Mouse (Mus musculus): ENCODE data around the gene Zfp39. TPM values are rescaled to one million over a fixed set of nuclear protein-coding genes. Genes with fewer than 3 reads are reported as not detected.

The Zfp39 gene
- 7.5 and 8.2 TPM in 2 replicates for polyA plus RNA-seq (2014; fragmentation: Nextera tagmentation; extraction: Ambion mirVana)

DNA sequence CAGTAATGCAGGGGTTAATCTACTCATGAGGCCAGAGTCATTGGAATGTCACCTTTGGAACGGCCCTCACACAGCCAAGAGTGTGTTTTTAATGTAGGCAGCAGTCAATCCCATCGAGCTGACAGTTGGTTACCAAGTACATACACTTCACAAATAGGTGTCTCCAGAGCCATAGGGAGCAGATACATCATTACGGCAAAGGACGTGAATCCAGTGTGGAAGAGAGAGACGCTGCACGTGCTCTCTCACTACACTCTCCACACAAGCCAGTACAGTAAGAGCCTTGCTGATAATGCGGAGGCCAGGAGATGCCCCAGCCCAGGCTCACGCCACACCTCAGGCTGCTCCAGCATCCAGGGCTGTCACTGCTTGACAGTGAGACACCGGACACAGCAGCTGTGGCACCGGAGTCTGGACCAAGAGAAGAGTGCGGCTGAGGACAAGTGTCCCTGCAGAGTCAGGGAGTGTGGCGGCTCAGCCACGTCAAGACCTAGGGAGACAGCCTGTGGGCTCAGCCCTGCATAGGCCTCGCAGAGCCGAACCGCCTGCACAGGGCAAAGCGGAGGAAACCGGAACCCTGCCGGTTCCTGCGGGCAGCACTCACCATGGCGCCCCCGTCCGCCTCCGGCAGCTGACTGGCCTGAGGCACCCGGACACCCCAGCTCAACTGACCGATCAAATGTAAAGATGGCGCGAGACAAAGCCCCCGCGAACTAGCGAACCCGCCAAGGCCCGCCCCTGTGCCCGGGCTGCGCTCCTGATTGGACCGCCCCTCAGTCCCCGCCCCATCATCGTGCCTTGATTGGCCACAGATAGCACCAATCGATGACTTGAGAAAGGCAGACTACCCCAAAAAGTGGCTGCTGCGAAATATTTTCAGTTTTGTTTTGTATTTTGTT, at the start of gene Zfp39:
Gene Zfp39, minus strand, starts transcription at position 715 of the 899 bp plus-strand sequence.
- peak within 1 kb of the TSS; percentile 76 for H3K9ac ChIP-seq (replicated peaks; ENCODE audit: low read depth, low read length)

DNA sequence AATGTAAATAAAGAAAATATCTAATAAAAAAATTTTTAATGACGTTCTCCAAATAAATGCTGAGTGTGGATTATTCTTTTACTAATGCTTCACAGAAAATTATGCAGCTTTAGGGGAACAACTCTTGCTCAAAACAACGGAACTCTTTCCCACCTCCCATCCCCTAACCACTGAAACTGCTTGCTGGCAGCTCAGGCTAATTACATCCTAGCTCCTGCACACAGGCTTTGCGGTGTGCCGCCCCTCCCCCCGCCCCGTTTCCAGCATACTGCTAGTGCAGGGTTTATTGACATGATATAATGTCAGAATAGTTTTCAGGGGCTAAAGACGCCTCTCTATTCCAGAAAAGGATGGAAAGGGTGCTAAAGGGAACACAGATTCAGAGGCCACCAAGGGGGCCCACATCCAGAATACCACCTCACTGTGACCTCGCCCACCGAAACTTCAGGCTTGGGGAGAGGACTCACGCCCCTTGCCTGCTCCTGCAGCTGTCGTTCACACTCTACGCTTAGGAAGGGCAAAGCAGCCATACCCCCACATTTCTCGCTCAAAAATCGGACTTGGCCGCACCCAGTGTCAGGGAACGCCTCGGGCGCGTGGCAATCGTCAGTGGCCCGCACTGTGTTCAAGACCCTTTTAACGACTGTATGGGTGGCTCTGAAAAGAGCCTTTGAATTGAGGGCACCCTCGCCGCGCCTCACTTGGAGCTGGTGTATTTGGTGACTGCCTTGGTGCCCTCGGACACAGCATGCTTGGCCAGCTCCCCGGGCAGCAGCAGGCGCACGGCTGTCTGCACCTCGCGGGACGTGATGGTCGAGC, 49.5 kb upstream of the Zfp39 start:
- under 1% methylated on average over 33 of the region's 33 CpGs for whole genome bisulfite sequencing
- Histone ChIP-seq H3K9ac (replicated peaks; ENCODE audit: low read depth, low read length) (peak overlapping the region; percentile 60), H3K4me1 (ENCODE audit: control insufficient read depth, insufficient read depth, low read length) (peaks cover 11% of the 10 kb centered on the region), H3K36me3 (ENCODE audit: control insufficient read depth, insufficient read depth, low read length) (peaks cover 4% of the 10 kb centered on the region), H3K27me3 (ENCODE audit: control insufficient read depth, insufficient read depth, low read length) (no peaks in the 10 kb centered on the region), H3K9me3 (ENCODE audit: control insufficient read depth, low read depth, low read length) (no peaks in the 10 kb centered on the region), H3K4me3 (ENCODE audit: low read depth, low read length) (peak overlapping the region; percentile 59), H3K4me2 (replicated peaks; ENCODE audit: low read depth, low read length) (peak overlapping the region; percentile 93), H3K27ac (ENCODE audit: low read length) (peak overlapping the region; percentile 97)
- peak; percentile 8; the same call in 1 of the 2 replicates for ATAC-seq (ENCODE audit: insufficient number of reproducible peaks, insufficient read depth, low FRiP score, low read depth)

More for the DNA sequence above, at the start of gene Zfp39:
- WGBS = under 1% methylated on average over 40 of the region's 40 CpGs
- Histone ChIP-seq H3K27ac (ENCODE audit: low read length) (peak within 1 kb of the TSS; percentile 81), H3K4me2 (replicated peaks; ENCODE audit: low read depth, low read length) (peak within 1 kb of the TSS; percentile 72), H3K4me3 (ENCODE audit: low read depth, low read length) (peak within 1 kb of the TSS; percentile 78), H3K4me1 (ENCODE audit: control insufficient read depth, insufficient read depth, low read length) (peaks cover 7% of the 10 kb centered on the region; the same call in 1 of the 2 replicates), H3K27me3 (ENCODE audit: control insufficient read depth, insufficient read depth, low read length) (no peaks in the 10 kb centered on the region), H3K9me3 (ENCODE audit: control insufficient read depth, low read depth, low read length) (no peaks in the 10 kb centered on the region), H3K36me3 (ENCODE audit: control insufficient read depth, insufficient read depth, low read length) (peaks cover 19% of the 10 kb centered on the region)
- ATAC-seq (ENCODE audit: insufficient number of reproducible peaks, insufficient read depth, low FRiP score, low read depth) = peak; percentile 97

DNA sequence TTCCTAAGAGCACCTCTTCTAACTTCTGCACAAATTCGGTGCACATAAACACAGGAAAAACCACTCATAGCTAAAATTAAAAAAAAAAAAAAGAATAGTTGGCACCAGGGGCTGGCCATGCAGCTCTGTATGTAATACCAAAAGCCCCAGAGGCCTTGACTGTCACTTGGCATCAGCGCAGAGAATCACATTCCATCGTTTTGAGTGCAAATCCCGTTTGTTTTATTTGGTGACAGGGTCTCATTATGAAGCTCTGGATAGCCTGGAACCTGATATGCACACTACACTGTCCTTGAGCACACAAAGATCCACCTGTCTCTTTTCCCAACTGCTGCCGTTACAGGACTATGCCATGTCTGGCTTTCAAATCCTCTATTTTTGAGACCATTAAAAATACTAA, 47.2 kb upstream of the Zfp39 start:
- Histone ChIP-seq H3K4me3 (ENCODE audit: low read depth, low read length) (no peak overlapping the region), H3K9ac (replicated peaks; ENCODE audit: low read depth, low read length) (no peak overlapping the region), H3K4me2 (replicated peaks; ENCODE audit: low read depth, low read length) (no peak overlapping the region), H3K27ac (ENCODE audit: low read length) (no peak overlapping the region), H3K4me1 (ENCODE audit: control insufficient read depth, insufficient read depth, low read length) (peaks cover 3% of the 10 kb centered on the region; the same call in 1 of the 2 replicates), H3K27me3 (ENCODE audit: control insufficient read depth, insufficient read depth, low read length) (no peaks in the 10 kb centered on the region), H3K9me3 (ENCODE audit: control insufficient read depth, low read depth, low read length) (no peaks in the 10 kb centered on the region), H3K36me3 (ENCODE audit: control insufficient read depth, insufficient read depth, low read length) (no peaks in the 10 kb centered on the region; the same call in 1 of the 2 replicates)
- WGBS = 66% methylated on average over 5 of the region's 5 CpGs
- no peak for ATAC-seq (ENCODE audit: insufficient number of reproducible peaks, insufficient read depth, low FRiP score, low read depth)

DNA sequence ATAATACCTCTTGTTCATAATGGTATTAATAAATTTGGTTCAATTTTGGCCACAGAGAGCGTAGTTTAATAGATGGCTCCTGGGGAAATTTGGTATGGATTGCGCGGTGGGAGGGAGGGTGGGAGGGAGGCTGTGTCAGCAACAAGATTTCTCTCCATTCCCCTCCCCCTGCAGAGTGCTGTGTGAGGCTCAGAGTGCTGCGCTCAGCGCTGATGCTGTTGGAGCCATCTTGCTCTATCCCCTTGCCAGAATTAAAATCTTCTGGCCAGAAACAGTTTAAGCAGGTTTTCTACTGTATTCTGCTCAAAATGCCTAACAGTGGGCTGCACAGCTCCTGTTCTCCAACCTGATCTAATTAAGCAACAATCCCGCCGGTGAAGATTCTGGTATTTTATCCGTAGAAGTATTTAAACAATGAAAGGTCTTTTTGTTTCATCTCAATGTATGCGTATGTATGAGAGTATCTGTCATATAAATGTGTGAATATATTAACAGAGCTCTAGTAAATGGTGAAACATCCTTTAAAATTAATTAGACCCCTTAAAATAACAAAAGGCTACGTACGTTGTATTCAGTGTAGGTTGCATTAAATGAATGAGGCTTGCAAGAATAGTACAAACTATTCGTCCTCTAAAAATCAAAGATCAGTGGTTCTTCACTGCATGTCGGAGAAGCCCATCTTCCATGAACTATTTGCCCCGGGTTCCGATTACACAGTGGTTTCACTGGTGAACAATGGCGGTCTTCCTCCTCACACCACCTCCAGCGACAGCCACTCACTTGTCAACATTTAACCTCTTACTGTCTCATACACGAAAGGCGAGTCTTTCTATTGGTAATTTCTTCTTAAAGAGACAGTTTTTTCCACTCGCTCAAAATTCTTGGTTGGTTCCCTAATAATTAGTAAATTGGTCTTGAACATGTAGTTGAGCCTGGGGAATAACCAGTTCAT, 45.7 kb upstream of the Zfp39 start:
- H3K4me2 ChIP-seq (replicated peaks; ENCODE audit: low read depth, low read length) = peak overlapping the region; percentile 69
- H3K4me3 ChIP-seq (ENCODE audit: low read depth, low read length) = peak overlapping the region; percentile 39
- H3K9me3 ChIP-seq (ENCODE audit: control insufficient read depth, low read depth, low read length) = no peaks in the 10 kb centered on the region
- H3K27me3 ChIP-seq (ENCODE audit: control insufficient read depth, insufficient read depth, low read length) = no peaks in the 10 kb centered on the region
- peaks cover 3% of the 10 kb centered on the region; the same call in 1 of the 2 replicates for H3K4me1 ChIP-seq (ENCODE audit: control insufficient read depth, insufficient read depth, low read length)
- H3K36me3 ChIP-seq (ENCODE audit: control insufficient read depth, insufficient read depth, low read length) = no peaks in the 10 kb centered on the region
- 8% methylated on average over 20 of the region's 20 CpGs for WGBS
- H3K9ac ChIP-seq (replicated peaks; ENCODE audit: low read depth, low read length) = peak overlapping the region; percentile 39
- peak overlapping the region; percentile 89 for H3K27ac ChIP-seq (ENCODE audit: low read length)
- ATAC-seq (ENCODE audit: insufficient number of reproducible peaks, insufficient read depth, low FRiP score, low read depth) = no peak

DNA sequence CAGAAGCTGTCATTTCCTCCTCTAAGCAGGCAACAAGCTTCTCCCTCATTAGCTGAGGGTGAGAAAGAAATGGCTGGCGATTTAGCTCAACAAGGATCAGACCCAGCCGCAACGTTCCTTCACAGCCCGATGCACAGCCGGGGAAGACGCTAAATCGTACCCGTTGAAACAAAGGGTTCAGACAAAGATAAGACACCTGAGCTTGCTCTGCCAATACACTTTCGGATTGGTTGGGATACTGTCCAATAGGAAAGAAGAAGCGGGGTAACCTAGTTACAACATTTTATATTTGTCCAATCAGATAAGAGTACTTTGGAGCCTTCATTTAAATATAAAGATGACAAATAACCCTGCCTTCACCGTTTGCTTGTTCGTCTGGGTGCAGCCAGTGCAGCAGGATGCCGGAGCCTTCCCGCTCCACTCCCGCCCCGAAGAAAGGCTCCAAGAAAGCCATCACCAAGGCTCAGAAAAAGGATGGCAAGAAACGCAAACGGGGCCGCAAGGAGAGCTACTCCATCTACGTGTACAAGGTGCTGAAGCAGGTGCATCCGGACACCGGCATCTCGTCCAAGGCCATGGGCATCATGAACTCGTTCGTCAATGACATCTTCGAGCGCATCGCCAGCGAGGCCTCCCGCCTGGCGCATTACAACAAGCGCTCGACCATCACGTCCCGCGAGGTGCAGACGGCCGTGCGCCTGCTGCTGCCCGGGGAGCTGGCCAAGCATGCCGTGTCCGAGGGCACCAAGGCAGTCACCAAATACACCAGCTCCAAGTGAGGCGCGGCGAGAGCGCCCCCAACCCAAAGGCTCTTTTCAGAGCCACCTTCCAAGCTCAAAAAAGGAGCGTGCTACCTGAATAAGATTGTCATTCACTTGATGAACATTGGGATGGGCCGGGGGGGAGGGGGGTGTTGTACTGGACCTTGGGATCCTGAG, 44.8 kb upstream of the Zfp39 start, which contains the start of gene Hist3h2ba:
Gene Hist3h2ba, plus strand, starts transcription at position 379 of the 938 bp plus-strand sequence.
- peak; percentile 88 for ATAC-seq (ENCODE audit: insufficient number of reproducible peaks, insufficient read depth, low FRiP score, low read depth)
- Histone ChIP-seq H3K27ac (ENCODE audit: low read length) (peak within 1 kb of the TSS; percentile 89), H3K9me3 (ENCODE audit: control insufficient read depth, low read depth, low read length) (no peaks in the 10 kb centered on the region), H3K9ac (replicated peaks; ENCODE audit: low read depth, low read length) (peak within 1 kb of the TSS; percentile 39), H3K4me2 (replicated peaks; ENCODE audit: low read depth, low read length) (peak within 1 kb of the TSS; percentile 69), H3K36me3 (ENCODE audit: control insufficient read depth, insufficient read depth, low read length) (no peaks in the 10 kb centered on the region), H3K27me3 (ENCODE audit: control insufficient read depth, insufficient read depth, low read length) (no peaks in the 10 kb centered on the region), H3K4me3 (ENCODE audit: low read depth, low read length) (peak within 1 kb of the TSS; percentile 39), H3K4me1 (ENCODE audit: control insufficient read depth, insufficient read depth, low read length) (peaks cover 3% of the 10 kb centered on the region; the same call in 1 of the 2 replicates)
- under 1% methylated on average over 48 of the region's 48 CpGs for WGBS

DNA sequence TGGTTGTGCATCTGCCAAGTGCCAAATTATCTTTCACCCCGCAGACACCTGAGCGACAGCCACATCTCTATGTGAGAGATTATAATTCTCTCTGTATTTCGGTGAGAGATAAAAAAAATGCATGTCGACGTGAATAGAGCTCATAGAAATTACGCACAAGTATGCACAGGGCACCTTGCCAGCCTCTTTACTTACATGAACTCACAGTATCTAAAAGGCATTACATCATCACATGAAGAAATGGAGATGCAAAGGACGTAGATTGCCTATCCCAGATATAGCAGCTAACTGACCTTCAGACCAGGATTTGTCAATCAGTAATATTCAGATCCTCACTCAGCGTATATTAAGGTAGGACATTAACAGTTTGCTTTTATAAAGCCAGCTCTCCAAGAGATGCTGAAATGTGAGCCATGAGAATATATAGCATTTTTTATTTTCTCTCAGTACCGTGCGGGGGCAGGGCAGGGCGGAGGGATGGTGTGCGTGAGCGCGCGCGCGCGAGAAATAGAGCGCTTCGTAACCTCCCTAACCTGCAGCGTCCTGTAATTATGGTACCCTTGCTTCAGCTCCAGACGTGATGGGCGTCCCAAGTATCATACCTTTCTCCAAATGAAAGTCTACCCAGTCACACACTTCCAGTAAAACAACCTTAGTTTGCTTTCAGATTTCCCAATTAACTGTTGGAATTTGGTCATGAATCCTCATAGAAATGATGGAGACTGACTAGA, 43.9 kb upstream of the Zfp39 start:
- Histone ChIP-seq H3K4me2 (replicated peaks; ENCODE audit: low read depth, low read length) (peak overlapping the region; percentile 69), H3K4me1 (ENCODE audit: control insufficient read depth, insufficient read depth, low read length) (peaks cover 3% of the 10 kb centered on the region; the same call in 1 of the 2 replicates), H3K4me3 (ENCODE audit: low read depth, low read length) (peak overlapping the region; percentile 39), H3K27me3 (ENCODE audit: control insufficient read depth, insufficient read depth, low read length) (no peaks in the 10 kb centered on the region), H3K27ac (ENCODE audit: low read length) (peak overlapping the region; percentile 87), H3K9ac (replicated peaks; ENCODE audit: low read depth, low read length) (0 out of 2 replicates have a peak overlapping the region, but pooled peaks have one; percentile 28), H3K36me3 (ENCODE audit: control insufficient read depth, insufficient read depth, low read length) (no peaks in the 10 kb centered on the region), H3K9me3 (ENCODE audit: control insufficient read depth, low read depth, low read length) (no peaks in the 10 kb centered on the region)
- ATAC-seq (ENCODE audit: insufficient number of reproducible peaks, insufficient read depth, low FRiP score, low read depth) = peak; percentile 34; the same call in 1 of the 2 replicates
- 12% methylated on average over 23 of the region's 23 CpGs for WGBS
